Mouse (Mus musculus): ENCODE results near the gene H2al1b.
A peak's percentile ranks its signal among the peaks of the same experiment; 100 is the strongest.
"Not testable (repeated sequence)": the region's sequence is repeated elsewhere in the genome, so short reads cannot be mapped to it uniquely, and the experiment has no call there.

Gene H2al1b

GRCm38 (mm10) chrX:11302132-11302531 lies at the start of gene H2al1b:
TSS of gene H2al1b (plus strand) at chrX:11302432.
- DNase-seq = not testable (repeated sequence)

DNA sequence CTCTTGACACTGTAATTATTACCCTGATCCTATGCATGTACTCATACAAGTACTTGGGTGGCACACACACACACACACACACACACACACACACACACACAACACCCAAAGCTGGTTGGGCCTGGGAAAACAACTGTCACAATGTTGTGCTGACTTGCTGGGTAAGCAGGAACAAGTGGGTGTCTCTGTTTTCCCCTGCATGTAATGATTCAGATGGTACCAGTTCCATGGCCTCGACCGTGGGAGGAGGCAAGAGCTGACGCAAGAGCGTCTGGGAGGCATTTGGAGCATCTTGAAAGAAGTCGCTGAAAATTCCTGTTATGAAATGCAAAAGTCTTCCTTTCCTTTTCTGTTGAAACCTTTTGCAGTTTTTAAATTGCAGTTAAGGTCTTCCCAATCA lies 48.2 kb upstream of the H2al1b start:
- DNase-seq = peak in 1 of 2 experiments; percentile 36

DNA sequence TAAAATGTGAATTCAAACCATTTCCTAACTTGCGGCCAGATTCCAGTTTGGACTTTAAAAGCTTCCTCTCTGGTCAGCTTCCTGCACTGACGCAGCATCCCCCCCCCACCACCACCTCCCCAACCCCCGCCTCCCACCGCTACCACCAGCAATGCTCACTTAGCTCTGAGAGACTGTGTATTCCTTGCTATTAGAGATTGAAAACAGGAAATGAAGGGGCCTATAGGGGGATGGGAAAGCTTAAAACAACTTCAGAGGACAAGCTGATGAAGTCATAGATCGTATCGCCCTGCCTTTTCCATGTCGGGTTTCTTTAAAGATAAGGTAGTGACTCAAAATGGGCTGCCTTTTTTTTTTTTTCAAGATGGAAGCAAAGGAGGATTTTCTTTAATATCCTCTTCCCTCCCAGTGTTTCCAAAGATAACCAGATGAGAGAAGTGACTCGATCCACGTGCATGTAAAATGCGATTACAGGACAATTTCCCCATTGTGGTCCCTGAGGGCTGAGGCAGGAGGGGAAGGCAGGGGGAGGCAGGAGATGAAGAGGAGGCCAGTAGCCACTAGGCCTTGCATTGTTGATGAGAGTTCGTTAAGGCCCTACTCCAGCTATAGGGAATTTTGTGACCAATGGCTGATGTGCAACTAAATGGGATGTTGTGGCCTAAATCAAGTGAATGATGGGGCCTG lies 47.6 kb upstream of the H2al1b start:
- DNase-seq = peak; percentile 15 to 31

- peak; percentile 13 to 31 for DNase-seq
Measured at GRCm38 (mm10) chrX:11255564-11256360, 46.5 kb upstream of the H2al1b start.

- DNase-seq = peak; percentile 14 to 42
Measured at GRCm38 (mm10) chrX:11264918-11265317, 37.3 kb upstream of the H2al1b start.

DNA sequence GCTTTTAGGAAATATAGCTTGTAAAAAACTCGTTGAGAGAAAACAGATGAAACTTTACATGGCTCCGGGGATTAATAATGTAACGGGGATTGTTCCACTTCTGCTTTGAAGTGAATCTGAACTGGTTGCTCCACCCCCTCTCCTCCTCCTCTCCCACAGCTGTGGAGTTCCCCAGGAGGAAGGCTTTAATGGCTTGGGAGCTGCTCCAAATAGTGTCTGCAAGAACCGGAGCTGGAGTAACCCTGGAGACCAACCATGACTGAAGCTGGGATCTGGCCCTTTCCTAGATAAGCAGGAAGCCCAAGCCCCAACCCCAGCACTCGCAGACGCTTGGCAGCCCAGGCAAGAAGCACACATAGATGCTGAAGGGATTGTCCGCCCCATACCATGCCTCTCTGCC lies 34.4 kb upstream of the H2al1b start:
- DNase-seq = peak; percentile 45 to 61

DNA sequence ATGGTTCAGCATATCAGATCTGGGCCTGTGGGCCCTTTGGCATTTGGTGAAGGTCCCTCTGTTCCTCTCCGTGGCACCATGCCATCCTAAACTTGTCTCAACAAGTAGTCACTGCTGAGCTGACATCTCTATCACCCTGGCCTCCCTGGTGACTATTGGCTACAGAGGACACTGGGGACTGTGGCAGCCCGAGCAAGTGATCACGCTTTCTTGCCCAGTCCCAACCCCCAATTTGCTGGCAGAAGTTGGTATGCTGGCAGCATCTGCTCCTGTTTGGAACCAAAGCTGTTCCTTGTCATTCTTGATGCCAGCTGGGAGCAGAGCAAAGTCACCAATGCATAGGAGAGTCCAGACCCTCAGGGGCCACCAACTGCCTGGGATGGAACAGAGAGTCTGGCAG lies 33.2 kb upstream of the H2al1b start:
- DNase-seq = no peak

GRCm38 (mm10) chrX:11273190-11273589 lies 29.0 kb upstream of the H2al1b start:
- DNase-seq = no peak

DNA sequence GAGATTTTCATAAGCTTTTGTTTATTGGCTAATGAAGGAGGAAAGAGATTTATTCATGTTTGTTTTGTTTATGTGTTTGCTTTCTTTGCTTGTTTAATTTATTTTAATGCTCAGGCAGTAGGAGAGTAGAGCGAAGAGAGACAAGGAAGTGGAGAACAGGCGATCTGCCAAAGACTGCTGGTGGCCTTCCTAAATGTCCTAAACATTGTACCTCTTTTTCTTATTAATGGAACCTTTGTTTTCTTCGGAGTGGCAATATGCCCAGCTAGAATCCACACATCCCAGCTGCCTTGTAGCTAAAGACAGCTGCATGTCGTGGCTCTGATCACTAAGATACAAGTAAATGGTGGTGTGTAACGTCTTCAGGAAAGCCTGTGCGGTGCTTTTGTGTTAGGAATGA lies 25.1 kb upstream of the H2al1b start:
- DNase-seq = no peak

DNA sequence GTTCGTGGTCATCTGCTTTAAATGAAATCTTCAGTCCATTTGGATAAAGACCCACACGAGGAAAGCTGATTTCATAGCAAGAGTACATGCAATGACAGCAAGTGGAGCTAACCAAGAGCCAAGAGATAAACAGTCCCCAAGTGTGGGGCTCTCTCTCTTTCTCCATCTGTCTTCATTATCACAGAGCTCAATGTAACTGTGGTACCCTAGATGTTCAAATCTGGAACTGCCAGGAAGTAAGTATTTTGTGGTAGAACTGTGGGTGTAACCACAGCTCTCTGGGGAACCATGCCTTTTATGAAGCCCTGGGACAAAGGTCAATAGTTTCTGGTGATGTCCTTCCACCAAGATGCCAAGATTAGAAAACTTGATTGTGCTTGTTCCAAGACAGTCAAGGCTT lies 21.5 kb upstream of the H2al1b start:
- DNase-seq = no peak

- peak in 1 of 2 experiments; percentile 23 for DNase-seq
Measured at GRCm38 (mm10) chrX:11288306-11288882, 13.8 kb upstream of the H2al1b start.

GRCm38 (mm10) chrX:11289244-11289643 lies 13.0 kb upstream of the H2al1b start:
- DNase-seq = no peak

- DNase-seq = not testable (repeated sequence)
Measured at GRCm38 (mm10) chrX:11298957-11299356, 3.3 kb upstream of the H2al1b start, which contains the start of gene H2al1a. TSS of gene H2al1a (plus strand) at chrX:11299257.

DNA sequence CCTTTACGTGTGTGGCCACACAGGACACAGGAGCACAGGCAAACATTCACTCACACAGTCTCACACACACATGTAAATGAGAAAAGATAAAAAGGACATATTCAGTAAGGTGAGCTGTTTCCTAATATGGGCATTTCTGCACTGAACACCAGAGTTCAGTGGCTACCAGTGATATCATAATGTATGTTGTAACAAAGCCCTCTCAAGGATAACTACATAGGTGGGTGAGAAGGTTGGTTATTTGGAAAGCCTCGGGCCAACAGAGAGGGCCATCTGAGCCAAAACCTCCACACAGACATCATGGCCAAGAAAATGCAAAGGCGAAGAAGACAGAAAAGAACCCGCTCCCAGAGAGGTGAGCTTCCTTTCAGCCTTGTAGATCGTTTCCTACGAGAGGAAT lies 3.1 kb downstream of the H2al1b start, which contains the start of gene H2al1c:
Gene H2al1c, plus strand, starts transcription at position 301 of the 400 bp plus-strand sequence.
- DNase-seq = not testable (repeated sequence)

DNA sequence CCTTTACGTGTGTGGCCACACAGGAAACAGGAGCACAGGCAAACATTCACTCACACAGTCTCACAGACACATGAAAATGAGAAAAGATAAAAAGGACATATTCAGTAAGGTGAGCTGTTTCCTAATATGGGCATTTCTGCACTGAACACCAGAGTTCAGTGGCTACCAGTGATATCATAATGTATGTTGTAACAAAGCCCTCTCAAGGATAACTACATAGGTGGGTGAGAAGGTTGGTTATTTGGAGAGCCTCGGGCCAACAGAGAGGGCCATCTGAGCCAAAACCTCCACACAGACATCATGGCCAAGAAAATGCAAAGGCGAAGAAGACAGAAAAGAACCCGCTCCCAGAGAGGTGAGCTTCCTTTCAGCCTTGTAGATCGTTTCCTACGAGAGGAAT lies 6.3 kb downstream of the H2al1b start, which contains the start of gene H2al1d:
Gene H2al1d, plus strand, starts transcription at position 301 of the 400 bp plus-strand sequence.
- DNase-seq = not testable (repeated sequence)

DNA sequence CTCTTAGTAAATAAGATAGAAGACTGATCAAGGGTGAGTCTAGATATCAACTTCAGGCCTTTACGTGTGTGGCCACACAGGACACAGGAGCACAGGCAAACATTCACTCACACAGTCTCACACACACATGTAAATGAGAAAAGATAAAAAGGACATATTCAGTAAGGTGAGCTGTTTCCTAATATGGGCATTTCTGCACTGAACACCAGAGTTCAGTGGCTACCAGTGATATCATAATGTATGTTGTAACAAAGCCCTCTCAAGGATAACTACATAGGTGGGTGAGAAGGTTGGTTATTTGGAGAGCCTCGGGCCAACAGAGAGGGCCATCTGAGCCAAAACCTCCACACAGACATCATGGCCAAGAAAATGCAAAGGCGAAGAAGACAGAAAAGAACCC lies 9.4 kb downstream of the H2al1b start, which contains the start of gene H2al1e:
Gene H2al1e, plus strand, starts transcription at position 301 of the 400 bp plus-strand sequence.
- not testable (repeated sequence) for DNase-seq

DNA sequence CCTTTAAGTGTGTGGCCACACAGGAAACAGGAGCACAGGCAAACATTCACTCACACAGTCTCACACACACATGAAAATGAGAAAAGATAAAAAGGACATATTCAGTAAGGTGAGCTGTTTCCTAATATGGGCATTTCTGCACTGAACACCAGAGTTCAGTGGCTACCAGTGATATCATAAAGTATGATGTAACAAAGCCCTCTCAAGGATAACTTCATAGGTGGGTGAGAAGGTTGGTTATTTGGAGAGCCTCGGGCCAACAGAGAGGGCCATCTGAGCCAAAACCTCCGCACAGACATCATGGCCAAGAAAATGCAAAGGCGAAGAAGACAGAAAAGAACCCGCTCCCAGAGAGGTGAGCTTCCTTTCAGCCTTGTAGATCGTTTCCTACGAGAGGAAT lies 12.6 kb downstream of the H2al1b start, which contains the start of gene H2al1f:
Gene H2al1f, plus strand, starts transcription at position 301 of the 400 bp plus-strand sequence.
- DNase-seq = not testable (repeated sequence)

DNA sequence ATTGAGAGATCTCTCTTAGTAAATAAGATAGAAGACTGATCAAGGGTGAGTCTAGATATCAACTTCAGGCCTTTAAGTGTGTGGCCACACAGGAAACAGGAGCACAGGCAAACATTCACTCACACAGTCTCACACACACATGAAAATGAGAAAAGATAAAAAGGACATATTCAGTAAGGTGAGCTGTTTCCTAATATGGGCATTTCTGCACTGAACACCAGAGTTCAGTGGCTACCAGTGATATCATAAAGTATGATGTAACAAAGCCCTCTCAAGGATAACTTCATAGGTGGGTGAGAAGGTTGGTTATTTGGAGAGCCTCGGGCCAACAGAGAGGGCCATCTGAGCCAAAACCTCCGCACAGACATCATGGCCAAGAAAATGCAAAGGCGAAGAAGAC lies 15.7 kb downstream of the H2al1b start, which contains the start of gene H2al1g:
Gene H2al1g, plus strand, starts transcription at position 301 of the 400 bp plus-strand sequence.
- DNase-seq = not testable (repeated sequence)

DNA sequence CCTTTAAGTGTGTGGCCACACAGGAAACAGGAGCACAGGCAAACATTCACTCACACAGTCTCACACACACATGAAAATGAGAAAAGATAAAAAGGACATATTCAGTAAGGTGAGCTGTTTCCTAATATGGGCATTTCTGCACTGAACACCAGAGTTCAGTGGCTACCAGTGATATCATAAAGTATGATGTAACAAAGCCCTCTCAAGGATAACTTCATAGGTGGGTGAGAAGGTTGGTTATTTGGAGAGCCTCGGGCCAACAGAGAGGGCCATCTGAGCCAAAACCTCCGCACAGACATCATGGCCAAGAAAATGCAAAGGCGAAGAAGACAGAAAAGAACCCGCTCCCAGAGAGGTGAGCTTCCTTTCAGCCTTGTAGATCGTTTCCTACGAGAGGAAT lies 19.0 kb downstream of the H2al1b start, which contains the start of gene H2al1h:
Gene H2al1h, plus strand, starts transcription at position 301 of the 400 bp plus-strand sequence.
- not testable (repeated sequence) for DNase-seq

GRCm38 (mm10) chrX:11324359-11324758 lies 22.1 kb downstream of the H2al1b start, which contains the start of gene H2al1i:
TSS of gene H2al1i (plus strand) at chrX:11324659.
- not testable (repeated sequence) for DNase-seq

GRCm38 (mm10) chrX:11327522-11327921 lies 25.3 kb downstream of the H2al1b start, which contains the start of gene H2al1j:
TSS of gene H2al1j (plus strand) at chrX:11327822.
- DNase-seq = not testable (repeated sequence)

DNA sequence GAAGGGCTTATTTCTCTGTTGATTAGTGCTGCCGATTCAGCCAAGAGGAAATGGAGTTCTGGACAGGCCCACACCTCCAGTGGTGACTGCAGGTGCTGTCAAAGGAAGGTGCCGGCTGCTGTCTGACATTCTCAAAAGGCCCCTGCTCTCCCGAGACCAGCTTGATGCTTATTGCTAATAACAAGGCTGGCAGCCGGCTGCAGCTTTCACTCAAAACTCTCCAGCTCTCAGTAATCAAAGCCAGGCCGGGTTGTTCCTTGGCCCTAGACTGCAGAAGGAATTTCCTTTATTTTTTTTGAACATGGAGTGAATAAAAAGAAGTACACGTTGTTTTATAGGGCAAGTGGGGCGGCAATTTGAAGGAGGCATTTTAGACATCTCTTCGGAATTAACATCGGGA lies 43.5 kb downstream of the H2al1b start:
- no peak for DNase-seq

GRCm38 (mm10) chrX:11346756-11347155 lies 44.5 kb downstream of the H2al1b start:
- no peak for DNase-seq
